Mouse (Mus musculus) lung, embryonic 15.5 days (tissue): ENCODE results near the gene Fam180a. TPM values are rescaled to one million over a fixed set of nuclear protein-coding genes. Genes with fewer than 3 reads are reported as not detected.

ENCODE experiments used
- ATAC-seq: fragments of 200-750 bp; cut with Nextera tagmentation; 2 replicates; pipeline ENCODE4 v1.8.0; 2017; ENCODE audit warnings: moderate number of reproducible peaks, borderline replicate concordance; ENCODE audit not compliant: low FRiP score, low TSS enrichment; ENCODE audit errors: extremely low read depth
- H3K27ac ChIP-seq: fragments of 300-500 bp; sonication (generic); 2 replicates; pipeline ENCODE4 v1.5.1; 2015; ENCODE audit warnings: moderate library complexity, mild to moderate bottlenecking, inconsistent platforms
- H3K27me3 ChIP-seq: fragments of 300-500 bp; sonication (generic); 2 replicates; pipeline ENCODE4 v1.6.1; 2015; ENCODE audit warnings: inconsistent platforms
- H3K36me3 ChIP-seq: fragments of 300-500 bp; sonication (generic); 2 replicates; pipeline ENCODE4 v1.6.1; 2015; ENCODE audit warnings: inconsistent platforms
- H3K4me1 ChIP-seq: fragments of 300-500 bp; sonication (generic); 2 replicates; pipeline ENCODE4 v1.6.1; 2015; ENCODE audit warnings: inconsistent platforms
- H3K4me2 ChIP-seq: fragments of 300-500 bp; sonication (generic); 2 replicates; pipeline ENCODE4 v1.6.1; 2015; ENCODE audit warnings: inconsistent platforms, mild to moderate bottlenecking, moderate library complexity
- H3K4me3 ChIP-seq: fragments of 300-500 bp; sonication (generic); 2 replicates; pipeline ENCODE4 v1.5.1; 2015; ENCODE audit warnings: mild to moderate bottlenecking, inconsistent platforms
- H3K9ac ChIP-seq: fragments of 300-500 bp; sonication (generic); 2 replicates; pipeline ENCODE4 v1.6.1; 2015; ENCODE audit warnings: inconsistent platforms
- H3K9me3 ChIP-seq: fragments of 300-500 bp; sonication (generic); 2 replicates; pipeline ENCODE4 v1.6.1; 2016; ENCODE audit warnings: inconsistent platforms
- WGBS: fragments of 180-500 bp; shearing (Covaris S2); methylation state at CpG from one replicate; pipeline ENCODE4 v1.1.7; 2015; 5-methylcytosine and 5-hydroxymethylcytosine counted together
- polyA plus RNA-seq: library from polyadenylated mRNA; unstranded; fragments of >200 nt; fragmentation: Nextera tagmentation; extraction: Ambion mirVana; gene quantifications from 2 replicates; pipeline ENCODE4 v1.2.1, GENCODE M21; 2015

Gene Fam180a
- polyA plus RNA-seq, 1 experiment from 2014 or later: 1.1 TPM

GRCm38 (mm10) chr6:35277903-35278587, 47.9 kb downstream of the Fam180a start:
- no peaks in the 10 kb centered on the region for H3K36me3 ChIP-seq
- WGBS: 50% methylated on average over 10 of the region's 10 CpGs
- no peak overlapping the region for H3K9ac ChIP-seq
- no peak for ATAC-seq
- H3K27me3 ChIP-seq: no peaks in the 10 kb centered on the region
- no peaks in the 10 kb centered on the region for H3K9me3 ChIP-seq
- H3K4me1 ChIP-seq: no peaks in the 10 kb centered on the region
- no peak overlapping the region for H3K27ac ChIP-seq
- H3K4me2 ChIP-seq: no peak overlapping the region
- H3K4me3 ChIP-seq: no peak overlapping the region

DNA sequence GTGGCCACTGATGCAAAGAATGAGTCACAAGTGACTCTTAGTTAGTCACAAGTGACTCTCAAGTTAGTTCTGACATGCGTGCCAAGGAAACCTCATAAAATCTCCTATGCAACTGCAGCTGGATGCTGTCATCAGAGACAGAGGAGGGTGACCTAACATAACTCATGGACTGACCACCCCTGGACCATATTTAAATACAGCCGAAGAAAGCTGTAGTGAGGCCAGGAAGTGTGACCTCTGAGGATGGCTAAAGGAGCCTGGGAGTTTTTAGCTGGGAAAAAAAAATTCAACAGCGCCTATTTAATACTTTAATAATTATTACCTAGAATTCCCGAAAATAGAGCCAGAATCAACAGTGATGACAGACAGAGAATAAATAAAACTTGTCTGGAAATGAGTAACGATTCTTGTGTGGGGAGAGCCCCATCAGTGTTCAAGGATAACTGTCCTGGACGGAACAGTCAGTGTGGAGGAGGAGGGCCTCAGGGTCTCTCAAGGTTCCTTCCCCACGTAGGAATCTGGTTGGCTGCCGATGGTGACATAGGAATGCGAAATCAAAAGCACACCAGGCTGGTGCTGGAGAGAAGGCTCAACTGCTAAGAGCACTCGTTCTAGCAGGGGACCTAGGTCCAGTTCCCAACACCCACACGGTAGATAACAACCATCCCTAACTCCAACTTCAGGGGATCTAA, 52.4 kb downstream of the Fam180a start:
- H3K27ac ChIP-seq: no peak overlapping the region
- no peaks in the 10 kb centered on the region for H3K4me1 ChIP-seq
- 44% methylated on average over 11 of the region's 11 CpGs for WGBS
- ATAC-seq: no peak
- H3K4me2 ChIP-seq: no peak overlapping the region
- H3K9me3 ChIP-seq: no peaks in the 10 kb centered on the region
- no peaks in the 10 kb centered on the region for H3K27me3 ChIP-seq
- H3K36me3 ChIP-seq: no peaks in the 10 kb centered on the region
- H3K4me3 ChIP-seq: no peak overlapping the region
- no peak overlapping the region for H3K9ac ChIP-seq

DNA sequence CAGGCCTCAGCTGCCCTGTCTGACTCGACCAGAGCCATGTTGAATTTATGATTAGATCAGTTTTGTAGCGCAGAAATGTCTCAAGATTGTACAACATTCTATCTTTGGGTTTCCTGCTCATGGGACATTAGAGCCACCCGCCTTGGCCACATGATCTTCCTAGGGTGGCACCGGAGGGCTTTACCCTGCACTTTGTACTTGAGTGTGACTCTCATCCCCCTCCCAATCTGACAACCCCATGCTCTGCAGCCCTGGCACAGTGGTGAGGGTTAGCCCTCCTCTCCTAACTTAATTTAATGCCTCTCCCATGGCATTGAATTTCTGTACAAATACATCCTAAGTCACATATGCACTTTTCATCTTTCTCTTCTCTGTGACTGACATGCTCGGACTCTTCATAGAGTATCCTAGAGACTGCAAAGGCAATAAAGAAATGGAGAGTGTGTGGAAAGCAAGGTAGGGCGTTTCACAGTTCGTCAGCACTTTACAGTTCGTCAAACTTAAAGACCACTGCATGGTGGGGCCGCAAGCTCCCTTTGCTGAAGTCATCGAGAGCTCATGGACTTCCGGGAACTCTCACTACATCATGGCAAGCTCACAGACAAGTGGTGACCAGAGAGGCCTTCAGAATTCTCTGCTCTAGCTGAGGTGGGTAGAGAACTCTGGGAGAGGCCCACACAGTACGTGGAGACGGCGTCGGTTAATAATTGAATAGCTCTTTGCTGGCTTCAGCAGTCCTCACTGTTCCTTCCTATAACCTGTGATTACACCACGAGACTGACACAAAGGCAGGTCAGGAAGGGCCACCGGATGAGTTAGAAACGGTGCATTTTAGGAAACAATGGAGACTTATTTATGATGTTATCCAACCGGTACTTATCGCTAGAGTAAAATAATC, 53.8 kb downstream of the Fam180a start:
- WGBS: 80% methylated on average over 20 of the region's 20 CpGs
- ATAC-seq: no peak
- no peaks in the 10 kb centered on the region for H3K9me3 ChIP-seq

GRCm38 (mm10) chr6:35271094-35271855, 54.7 kb downstream of the Fam180a start:
- Histone ChIP-seq H3K9me3 (no peaks in the 10 kb centered on the region), H3K4me1 (no peaks in the 10 kb centered on the region), H3K4me3 (no peak overlapping the region), H3K27me3 (no peaks in the 10 kb centered on the region), H3K4me2 (no peak overlapping the region), H3K36me3 (no peaks in the 10 kb centered on the region), H3K27ac (no peak overlapping the region), H3K9ac (no peak overlapping the region)
- WGBS: 82% methylated on average over 12 of the region's 12 CpGs
- no peak for ATAC-seq

More for the DNA sequence above, 53.8 kb downstream of the Fam180a start:
- Histone ChIP-seq H3K4me2 (no peak overlapping the region), H3K4me3 (no peak overlapping the region), H3K27me3 (no peaks in the 10 kb centered on the region), H3K4me1 (no peaks in the 10 kb centered on the region), H3K9ac (no peak overlapping the region), H3K36me3 (no peaks in the 10 kb centered on the region), H3K27ac (no peak overlapping the region)

DNA sequence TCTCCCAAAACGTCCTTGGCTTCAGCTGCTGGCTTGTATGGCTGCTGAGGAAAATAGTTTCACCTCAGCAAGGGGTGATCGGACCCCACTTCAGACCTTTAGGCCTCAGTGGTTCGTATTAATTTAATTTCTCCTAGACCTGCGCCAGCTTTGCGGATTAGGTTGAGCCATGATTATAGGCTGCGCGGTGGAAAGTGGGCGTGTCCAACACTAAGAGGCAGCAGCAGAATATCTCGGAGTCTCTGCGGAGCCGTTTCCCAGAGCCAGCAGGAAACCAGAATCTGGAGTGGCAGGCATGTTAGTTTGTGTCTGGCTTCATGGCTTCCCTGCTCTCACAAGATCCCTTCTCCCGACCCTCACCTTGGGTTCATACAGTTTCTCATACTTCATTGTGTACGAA, 56.3 kb downstream of the Fam180a start:
- Histone ChIP-seq H3K4me3 (no peak overlapping the region), H3K9me3 (no peaks in the 10 kb centered on the region), H3K27me3 (no peaks in the 10 kb centered on the region), H3K36me3 (no peaks in the 10 kb centered on the region), H3K4me1 (no peaks in the 10 kb centered on the region), H3K4me2 (no peak overlapping the region), H3K9ac (no peak overlapping the region), H3K27ac (no peak overlapping the region)
- WGBS: 80% methylated on average over 13 of the region's 13 CpGs
- no peak for ATAC-seq

GRCm38 (mm10) chr6:35268711-35269110, 57.2 kb downstream of the Fam180a start:
- Histone ChIP-seq H3K4me1 (no peaks in the 10 kb centered on the region), H3K4me3 (no peak overlapping the region), H3K9me3 (no peaks in the 10 kb centered on the region), H3K4me2 (no peak overlapping the region), H3K36me3 (0 out of 2 replicates have a peak, but pooled peaks cover under 1% of the 10 kb centered on the region), H3K9ac (no peak overlapping the region), H3K27ac (no peak overlapping the region), H3K27me3 (no peaks in the 10 kb centered on the region)
- 93% methylated on average over 13 of the region's 13 CpGs for WGBS
- no peak for ATAC-seq

DNA sequence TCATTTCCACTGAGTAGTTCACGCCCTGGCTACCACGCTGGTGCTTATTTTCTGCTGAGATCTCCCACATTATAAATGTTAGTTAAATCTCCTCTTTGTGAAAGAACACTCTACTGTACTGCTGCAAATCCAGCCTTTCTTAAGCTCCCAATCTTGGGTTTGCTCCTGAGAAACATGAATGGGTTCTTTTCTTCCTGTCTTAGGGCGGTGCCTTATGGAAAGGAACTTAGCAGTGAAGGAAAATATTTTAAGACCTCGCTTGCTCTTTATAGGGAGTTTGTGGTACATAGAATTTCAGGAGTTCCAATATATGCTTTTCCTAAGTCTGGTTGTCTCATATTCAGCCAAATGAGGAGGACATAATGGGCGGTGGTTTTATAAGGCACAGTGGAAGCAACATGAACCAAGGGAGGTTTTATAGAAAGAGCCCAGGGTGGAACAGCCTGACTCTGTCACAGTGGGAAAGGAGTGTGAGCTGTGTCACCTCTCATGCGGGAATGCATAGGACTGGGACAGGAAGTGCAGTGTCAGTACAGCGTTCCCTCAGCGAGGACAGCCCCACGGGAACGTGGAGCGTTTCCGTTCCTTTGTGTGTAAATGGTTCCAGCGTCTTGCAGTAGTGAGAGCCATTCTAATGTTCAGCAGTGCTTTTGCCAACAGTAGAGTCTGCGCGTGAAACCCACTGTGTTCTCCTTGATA, 60.2 kb downstream of the Fam180a start:
- H3K27ac ChIP-seq: no peak overlapping the region
- WGBS: 82% methylated on average over 15 of the region's 15 CpGs
- no peak for ATAC-seq

More for the DNA sequence above, 60.2 kb downstream of the Fam180a start:
- Histone ChIP-seq H3K9me3 (no peaks in the 10 kb centered on the region), H3K27me3 (no peaks in the 10 kb centered on the region), H3K36me3 (peaks cover 23% of the 10 kb centered on the region), H3K4me3 (no peak overlapping the region), H3K4me2 (no peak overlapping the region), H3K9ac (no peak overlapping the region), H3K4me1 (no peaks in the 10 kb centered on the region)

Other genes starting within 250 kb of the Fam180a start
- gene Cnot4, start 192.4 kb downstream of the Fam180a start, polyA plus RNA-seq: 27.0 and 27.2 TPM in 2 replicates
- gene Nup205, start 148.7 kb downstream of the Fam180a start, polyA plus RNA-seq: 36.6 and 39.9 TPM in 2 replicates
- 0.14 and 0.29 TPM in 2 replicates for gene Slc13a4, start 18.0 kb downstream of the Fam180a start, polyA plus RNA-seq
- gene Mtpn, start 213.7 kb upstream of the Fam180a start, polyA plus RNA-seq: 150 and 160 TPM in 2 replicates